Mouse (Mus musculus): Measurements from ENCODE around the gene Pgap2.
A peak's percentile ranks its signal among the peaks of the same experiment; 100 is the strongest.

The Pgap2 gene

DNA sequence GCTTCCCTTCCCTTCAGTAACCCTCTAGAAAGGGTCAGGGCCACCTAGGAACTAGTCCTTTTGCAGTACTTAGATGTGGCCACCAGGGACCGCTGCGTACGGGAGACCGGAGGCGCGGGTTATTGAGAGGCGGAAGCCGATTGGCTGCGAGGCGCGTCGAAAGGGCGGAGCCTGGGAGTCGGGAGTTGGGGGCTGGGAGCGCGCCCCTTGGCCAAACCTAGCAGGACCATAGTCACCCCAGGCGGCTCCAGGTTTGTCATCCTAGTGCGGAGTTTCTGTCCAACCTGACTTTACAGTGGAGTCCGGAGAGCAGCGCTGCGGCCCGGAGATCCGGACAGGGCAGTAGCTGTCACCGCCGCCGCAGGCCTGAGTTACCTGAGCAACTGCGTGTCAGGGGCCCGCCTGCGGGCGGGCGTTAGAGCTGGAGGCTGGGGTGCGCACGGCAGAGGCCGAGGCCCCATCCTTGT is 57.1 kb downstream of the Pgap2 start:
- peak; percentile 96 for DNase-seq (ENCODE audit: low spot score)

DNA sequence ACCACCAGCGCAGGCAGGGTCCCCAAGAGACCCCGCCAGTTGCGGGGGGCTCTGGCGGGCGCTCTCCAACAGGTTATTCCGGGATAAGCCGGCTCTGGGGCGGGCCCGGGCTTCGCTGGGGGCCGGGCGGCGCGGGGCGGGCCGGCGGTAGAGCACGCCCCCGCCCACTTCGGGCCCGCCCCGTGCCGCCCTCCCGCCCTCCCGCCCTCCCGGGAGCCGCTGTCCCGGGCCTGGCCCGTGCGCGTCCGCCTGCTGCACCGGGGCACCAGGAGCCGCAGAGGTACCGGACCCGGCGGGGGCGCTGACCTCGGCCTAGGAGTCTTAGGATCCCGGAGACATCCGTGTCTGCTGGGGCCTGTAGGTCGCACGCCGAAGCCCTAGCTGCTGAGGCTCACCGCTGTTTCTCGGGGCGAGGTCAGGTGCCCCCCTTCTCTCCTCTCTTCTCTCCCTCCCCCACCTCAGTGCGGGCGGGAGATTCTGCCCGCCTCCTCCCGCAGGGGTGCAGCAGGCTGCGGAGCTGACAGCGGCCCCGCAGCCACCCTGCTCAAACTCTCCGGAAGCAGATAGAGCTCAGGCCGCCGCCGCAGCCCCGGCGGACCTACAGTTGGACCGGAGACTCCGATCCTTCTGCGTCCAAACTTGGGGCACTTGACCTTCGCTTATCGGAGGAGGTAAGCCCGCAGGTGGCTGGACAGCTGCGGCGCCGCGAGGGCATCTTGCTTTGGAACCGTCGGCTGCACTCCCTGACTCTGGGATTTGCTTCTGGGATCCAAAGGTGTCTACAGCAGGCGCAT is 57.8 kb downstream of the Pgap2 start, which contains the start of gene Stim1:
TSS of gene Stim1 (plus strand) at position 206 of the 794 bp plus-strand sequence.
- DNase-seq (ENCODE audit: low spot score) = peak; percentile 71

DNA sequence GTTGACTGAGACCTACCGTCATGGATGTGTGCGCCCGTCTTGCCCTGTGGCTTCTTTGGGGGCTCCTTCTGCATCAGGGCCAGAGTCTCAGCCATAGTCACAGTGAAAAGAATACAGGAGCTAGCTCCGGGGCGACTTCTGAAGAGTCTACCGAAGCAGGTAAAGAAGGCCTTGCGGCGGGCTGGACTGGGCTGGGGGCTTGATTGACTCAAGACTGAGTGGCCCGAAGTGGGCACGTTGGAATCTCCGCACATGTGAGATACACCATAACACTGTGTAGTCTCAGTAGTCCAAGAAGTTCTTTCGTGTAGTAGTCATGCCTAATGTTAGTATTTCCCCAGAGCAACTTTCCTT is 58.4 kb downstream of the Pgap2 start:
- no peak for DNase-seq (ENCODE audit: low spot score)

DNA sequence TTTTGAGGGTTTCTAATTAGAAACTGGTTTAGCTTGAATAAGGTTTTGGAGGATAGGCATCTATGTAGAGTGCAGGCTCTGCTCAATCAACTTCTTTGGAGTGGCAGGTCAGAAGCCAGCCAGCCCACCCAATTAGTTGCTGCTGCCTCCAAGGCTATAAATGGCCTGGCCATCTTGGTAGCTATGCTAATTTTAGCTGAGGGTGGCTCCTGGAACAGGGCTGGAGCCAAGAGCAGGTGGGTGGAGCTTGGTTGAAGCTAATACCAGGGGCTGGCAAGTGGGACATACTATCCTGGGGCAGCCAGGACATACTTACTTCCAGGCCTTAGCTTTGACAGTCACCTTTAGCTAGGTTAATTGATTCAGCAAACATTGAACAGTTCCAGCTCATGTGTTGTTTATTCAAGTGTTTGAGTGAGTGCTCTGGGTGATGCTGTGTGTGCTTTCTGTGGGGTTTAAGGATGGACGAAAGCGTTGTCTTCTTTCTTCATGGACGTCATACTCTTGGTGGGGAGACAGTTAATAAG is 62.5 kb downstream of the Pgap2 start:
- DNase-seq (ENCODE audit: low spot score) = no peak

DNA sequence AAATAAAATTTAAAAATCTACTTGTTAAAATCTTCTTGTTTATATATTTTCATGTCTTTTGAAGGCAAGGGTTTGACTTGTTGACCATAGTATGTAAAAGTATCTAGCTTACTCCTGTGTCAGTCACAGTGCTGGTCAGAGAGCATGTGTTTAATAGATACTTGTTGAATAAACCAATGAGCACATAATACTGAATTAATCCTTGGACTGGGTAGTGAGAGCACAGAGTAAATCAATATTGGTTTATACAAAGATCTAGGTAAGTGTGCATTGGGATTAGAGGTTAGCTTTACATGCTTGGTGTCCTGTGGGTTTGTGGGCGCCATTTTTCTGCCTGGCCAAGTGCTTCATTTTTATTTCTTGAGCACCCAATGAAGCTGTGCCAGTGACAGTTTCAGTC is 71.4 kb downstream of the Pgap2 start:
- no peak for DNase-seq (ENCODE audit: low spot score)

DNA sequence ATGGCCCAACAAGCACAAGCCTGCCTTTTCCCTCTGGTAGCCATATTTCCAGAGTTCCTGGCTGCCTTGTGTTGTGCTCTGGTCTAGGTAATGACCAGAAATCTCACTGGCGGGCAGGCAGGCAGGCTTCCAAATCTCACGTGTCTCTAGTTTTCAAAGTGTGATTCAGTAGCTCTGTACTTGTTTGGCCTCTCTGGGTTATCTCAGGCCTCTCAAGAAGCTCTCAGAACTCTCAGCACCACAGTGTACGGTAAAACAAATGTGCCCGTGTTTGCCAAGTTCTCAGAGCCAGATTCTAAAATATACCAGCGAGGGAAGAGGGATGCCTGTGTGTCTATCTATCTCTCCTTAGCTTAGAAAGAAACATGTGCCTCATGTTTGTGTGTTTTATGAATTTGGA is 72.3 kb downstream of the Pgap2 start:
- DNase-seq (ENCODE audit: low spot score) = no peak

All from MN1 (cell line).